Mouse (Mus musculus): ENCODE data around the gene Adam12. TPM values are rescaled to one million over a fixed set of nuclear protein-coding genes. Genes with fewer than 3 reads are reported as not detected.

Gene Adam12
- polyA plus RNA-seq, 1 experiment from 2014 or later: 2.1 TPM

DNA sequence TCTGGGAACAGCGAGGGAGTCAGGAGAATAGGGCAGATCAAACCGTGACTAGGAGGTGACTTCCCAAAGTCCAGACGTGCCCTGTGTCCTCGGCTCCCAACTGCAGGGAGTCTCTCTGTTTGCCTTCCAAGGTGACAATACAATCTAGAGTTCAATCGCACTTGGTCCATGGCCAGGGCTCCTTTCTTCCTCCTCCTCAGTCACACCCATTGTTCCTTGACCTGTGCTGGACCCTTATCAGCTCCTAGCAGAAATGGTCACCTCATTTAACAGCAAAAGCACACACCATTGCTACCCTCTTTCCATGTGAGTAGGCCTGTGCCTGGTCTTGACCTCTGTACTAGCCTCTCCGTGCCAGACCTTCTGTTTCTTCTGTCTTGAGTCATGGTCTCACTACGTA, 311.2 kb downstream of the Adam12 start:
- no peak overlapping the region for H3K27ac ChIP-seq (ENCODE audit: low read length)
- H3K9me3 ChIP-seq (replicated peaks; ENCODE audit: control insufficient read depth, low read length, poor library complexity, severe bottlenecking): no peaks in the 10 kb centered on the region
- no peak for ATAC-seq
- H3K9ac ChIP-seq (ENCODE audit: low read depth, low read length): no peak overlapping the region
- H3K4me1 ChIP-seq (ENCODE audit: control insufficient read depth, insufficient read depth, low read length): no peaks in the 10 kb centered on the region
- no peaks in the 10 kb centered on the region for H3K27me3 ChIP-seq (ENCODE audit: control insufficient read depth, insufficient read depth, low read depth, low read length)
- H3K4me2 ChIP-seq (ENCODE audit: low read length): no peak overlapping the region
- no peaks in the 10 kb centered on the region for H3K36me3 ChIP-seq (ENCODE audit: control insufficient read depth, insufficient read depth, low read length)
- 87% methylated on average over 7 of the region's 7 CpGs for WGBS
- H3K4me3 ChIP-seq (ENCODE audit: low read depth, low read length): no peak overlapping the region

GRCm38 (mm10) chr7:133919918-133920317, 312.0 kb downstream of the Adam12 start:
- Histone ChIP-seq H3K4me1 (ENCODE audit: control insufficient read depth, insufficient read depth, low read length) (no peaks in the 10 kb centered on the region), H3K9ac (ENCODE audit: low read depth, low read length) (no peak overlapping the region), H3K9me3 (replicated peaks; ENCODE audit: control insufficient read depth, low read length, poor library complexity, severe bottlenecking) (no peaks in the 10 kb centered on the region), H3K4me3 (ENCODE audit: low read depth, low read length) (no peak overlapping the region), H3K27me3 (ENCODE audit: control insufficient read depth, insufficient read depth, low read depth, low read length) (no peaks in the 10 kb centered on the region), H3K4me2 (ENCODE audit: low read length) (no peak overlapping the region), H3K36me3 (ENCODE audit: control insufficient read depth, insufficient read depth, low read length) (no peaks in the 10 kb centered on the region), H3K27ac (ENCODE audit: low read length) (no peak overlapping the region)
- no peak for ATAC-seq
- 89% methylated on average over 5 of the region's 5 CpGs for WGBS

GRCm38 (mm10) chr7:133919306-133919705, 312.6 kb downstream of the Adam12 start:
- Histone ChIP-seq H3K9me3 (replicated peaks; ENCODE audit: control insufficient read depth, low read length, poor library complexity, severe bottlenecking) (0 out of 2 replicates have a peak, but pooled peaks cover 2% of the 10 kb centered on the region), H3K4me2 (ENCODE audit: low read length) (no peak overlapping the region), H3K27me3 (ENCODE audit: control insufficient read depth, insufficient read depth, low read depth, low read length) (no peaks in the 10 kb centered on the region), H3K4me3 (ENCODE audit: low read depth, low read length) (no peak overlapping the region), H3K27ac (ENCODE audit: low read length) (no peak overlapping the region), H3K9ac (ENCODE audit: low read depth, low read length) (no peak overlapping the region), H3K4me1 (ENCODE audit: control insufficient read depth, insufficient read depth, low read length) (no peaks in the 10 kb centered on the region), H3K36me3 (ENCODE audit: control insufficient read depth, insufficient read depth, low read length) (no peaks in the 10 kb centered on the region)
- WGBS: 42% methylated on average over 5 of the region's 5 CpGs
- no peak for ATAC-seq

- no peak for ATAC-seq
- no peak overlapping the region for H3K4me2 ChIP-seq (ENCODE audit: low read length)
- H3K27ac ChIP-seq (ENCODE audit: low read length): no peak overlapping the region
- H3K36me3 ChIP-seq (ENCODE audit: control insufficient read depth, insufficient read depth, low read length): no peaks in the 10 kb centered on the region
- no peaks in the 10 kb centered on the region for H3K27me3 ChIP-seq (ENCODE audit: control insufficient read depth, insufficient read depth, low read depth, low read length)
- H3K4me1 ChIP-seq (ENCODE audit: control insufficient read depth, insufficient read depth, low read length): no peaks in the 10 kb centered on the region
- no peak overlapping the region for H3K4me3 ChIP-seq (ENCODE audit: low read depth, low read length)
- H3K9ac ChIP-seq (ENCODE audit: low read depth, low read length): no peak overlapping the region
- WGBS: 93% methylated on average over 9 of the region's 9 CpGs
- H3K9me3 ChIP-seq (replicated peaks; ENCODE audit: control insufficient read depth, low read length, poor library complexity, severe bottlenecking): 0 out of 2 replicates have a peak, but pooled peaks cover 2% of the 10 kb centered on the region
Measured at GRCm38 (mm10) chr7:133916230-133916629, 315.7 kb downstream of the Adam12 start.

- H3K27me3 ChIP-seq (ENCODE audit: control insufficient read depth, insufficient read depth, low read depth, low read length): no peaks in the 10 kb centered on the region
- H3K4me1 ChIP-seq (ENCODE audit: control insufficient read depth, insufficient read depth, low read length): no peaks in the 10 kb centered on the region
- 90% methylated on average over 3 of the region's 3 CpGs for WGBS
- 0 out of 2 replicates have a peak, but pooled peaks cover 2% of the 10 kb centered on the region for H3K9me3 ChIP-seq (replicated peaks; ENCODE audit: control insufficient read depth, low read length, poor library complexity, severe bottlenecking)
- no peak overlapping the region for H3K9ac ChIP-seq (ENCODE audit: low read depth, low read length)
- H3K36me3 ChIP-seq (ENCODE audit: control insufficient read depth, insufficient read depth, low read length): no peaks in the 10 kb centered on the region
- no peak overlapping the region for H3K27ac ChIP-seq (ENCODE audit: low read length)
- no peak for ATAC-seq
- no peak overlapping the region for H3K4me2 ChIP-seq (ENCODE audit: low read length)
- H3K4me3 ChIP-seq (ENCODE audit: low read depth, low read length): no peak overlapping the region
Measured at GRCm38 (mm10) chr7:133911881-133912280, 320.1 kb downstream of the Adam12 start.

GRCm38 (mm10) chr7:133909833-133910375, 322.0 kb downstream of the Adam12 start:
- H3K4me1 ChIP-seq (ENCODE audit: control insufficient read depth, insufficient read depth, low read length): no peaks in the 10 kb centered on the region
- no peak overlapping the region for H3K9ac ChIP-seq (ENCODE audit: low read depth, low read length)
- peaks cover 6% of the 10 kb centered on the region; the same call in 1 of the 2 replicates for H3K9me3 ChIP-seq (replicated peaks; ENCODE audit: control insufficient read depth, low read length, poor library complexity, severe bottlenecking)
- no peaks in the 10 kb centered on the region for H3K27me3 ChIP-seq (ENCODE audit: control insufficient read depth, insufficient read depth, low read depth, low read length)
- no peak for ATAC-seq
- no peaks in the 10 kb centered on the region for H3K36me3 ChIP-seq (ENCODE audit: control insufficient read depth, insufficient read depth, low read length)
- H3K4me3 ChIP-seq (ENCODE audit: low read depth, low read length): no peak overlapping the region
- no peak overlapping the region for H3K4me2 ChIP-seq (ENCODE audit: low read length)
- 82% methylated on average over 7 of the region's 7 CpGs for WGBS
- no peak overlapping the region for H3K27ac ChIP-seq (ENCODE audit: low read length)

- Histone ChIP-seq H3K4me3 (ENCODE audit: low read depth, low read length) (no peak overlapping the region), H3K27ac (ENCODE audit: low read length) (no peak overlapping the region), H3K4me2 (ENCODE audit: low read length) (no peak overlapping the region), H3K27me3 (ENCODE audit: control insufficient read depth, insufficient read depth, low read depth, low read length) (no peaks in the 10 kb centered on the region), H3K9me3 (replicated peaks; ENCODE audit: control insufficient read depth, low read length, poor library complexity, severe bottlenecking) (peaks cover 4% of the 10 kb centered on the region; the same call in 1 of the 2 replicates), H3K36me3 (ENCODE audit: control insufficient read depth, insufficient read depth, low read length) (no peaks in the 10 kb centered on the region), H3K4me1 (ENCODE audit: control insufficient read depth, insufficient read depth, low read length) (no peaks in the 10 kb centered on the region), H3K9ac (ENCODE audit: low read depth, low read length) (no peak overlapping the region)
- no peak for ATAC-seq
- 89% methylated on average over 4 of the region's 4 CpGs for WGBS
Measured at GRCm38 (mm10) chr7:133908966-133909365, 323.0 kb downstream of the Adam12 start.

DNA sequence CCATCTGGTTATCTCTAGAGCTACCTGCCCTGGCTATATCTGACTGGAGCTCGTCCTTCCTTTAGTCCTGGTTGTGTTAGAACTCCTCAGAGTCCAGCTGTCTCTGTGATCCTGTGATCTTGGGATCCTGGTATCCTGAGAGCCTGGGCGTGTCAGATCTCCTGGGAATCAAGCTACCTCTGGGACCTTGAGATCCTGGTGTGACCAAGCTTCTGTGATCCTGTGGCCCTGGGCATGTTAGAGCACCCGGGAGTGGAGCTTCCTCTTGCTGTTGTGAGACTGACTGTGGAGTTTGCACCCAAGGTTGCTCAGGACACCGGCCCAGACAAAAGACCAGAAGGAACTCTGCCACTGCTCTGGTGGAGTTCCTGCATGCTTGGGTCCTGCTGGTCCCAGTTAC, 332.6 kb downstream of the Adam12 start:
- 89% methylated on average over 4 of the region's 4 CpGs for WGBS
- Histone ChIP-seq H3K27ac (ENCODE audit: low read length) (no peak overlapping the region), H3K9ac (ENCODE audit: low read depth, low read length) (no peak overlapping the region), H3K4me3 (ENCODE audit: low read depth, low read length) (no peak overlapping the region), H3K4me1 (ENCODE audit: control insufficient read depth, insufficient read depth, low read length) (no peaks in the 10 kb centered on the region), H3K4me2 (ENCODE audit: low read length) (no peak overlapping the region), H3K36me3 (ENCODE audit: control insufficient read depth, insufficient read depth, low read length) (no peaks in the 10 kb centered on the region), H3K27me3 (ENCODE audit: control insufficient read depth, insufficient read depth, low read depth, low read length) (no peaks in the 10 kb centered on the region), H3K9me3 (replicated peaks; ENCODE audit: control insufficient read depth, low read length, poor library complexity, severe bottlenecking) (no peaks in the 10 kb centered on the region)
- no peak for ATAC-seq

GRCm38 (mm10) chr7:133891796-133892195, 340.1 kb downstream of the Adam12 start:
- Histone ChIP-seq H3K9ac (ENCODE audit: low read depth, low read length) (no peak overlapping the region), H3K27ac (ENCODE audit: low read length) (no peak overlapping the region), H3K4me3 (ENCODE audit: low read depth, low read length) (no peak overlapping the region), H3K4me1 (ENCODE audit: control insufficient read depth, insufficient read depth, low read length) (no peaks in the 10 kb centered on the region), H3K36me3 (ENCODE audit: control insufficient read depth, insufficient read depth, low read length) (no peaks in the 10 kb centered on the region), H3K9me3 (replicated peaks; ENCODE audit: control insufficient read depth, low read length, poor library complexity, severe bottlenecking) (no peaks in the 10 kb centered on the region), H3K27me3 (ENCODE audit: control insufficient read depth, insufficient read depth, low read depth, low read length) (no peaks in the 10 kb centered on the region), H3K4me2 (ENCODE audit: low read length) (no peak overlapping the region)
- 70% methylated on average over 4 of the region's 4 CpGs for WGBS
- ATAC-seq: no peak
